Mouse (Mus musculus): ENCODE data around the gene Gm10721. TPM values are rescaled to one million over a fixed set of nuclear protein-coding genes. Genes with fewer than 3 reads are reported as not detected.
"Not testable (repeated sequence)": the region's sequence is repeated elsewhere in the genome, so short reads cannot be mapped to it uniquely, and the experiment has no call there.

Gene Gm10721
- polyA plus RNA-seq, 1 experiment from 2014 or later = not detected

DNA sequence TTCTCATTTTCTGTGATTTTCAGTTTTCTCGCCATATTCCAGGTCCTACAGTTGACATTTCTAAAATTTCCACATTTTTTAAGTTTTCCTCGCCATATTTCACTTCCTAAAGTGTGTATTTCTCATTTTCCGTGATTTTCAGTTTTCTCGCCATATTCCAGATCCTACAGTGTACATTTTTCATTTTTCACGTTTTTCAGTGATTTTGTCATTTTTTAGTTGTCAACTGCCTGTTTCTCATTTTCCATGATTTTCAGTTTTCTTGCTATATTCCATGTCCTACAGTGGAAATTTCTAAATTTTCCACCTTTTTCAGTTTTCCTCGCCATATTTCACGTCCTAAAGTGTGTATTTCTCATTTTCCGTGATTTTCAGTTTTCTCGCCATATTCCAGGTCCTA lies 5.7 kb upstream of the Gm10721 start:
- not testable (repeated sequence) for H3K4me2 ChIP-seq (ENCODE audit: low read length); H3K9me3 ChIP-seq (ENCODE audit: control insufficient read depth, low read length); H3K36me3 ChIP-seq (ENCODE audit: control insufficient read depth, insufficient read depth, low read length); H3K4me3 ChIP-seq (ENCODE audit: control insufficient read depth in 1 of 2, insufficient read depth in 1 of 2, low read depth in 1 of 2, low read length in 2 of 2); H3K27me3 ChIP-seq (ENCODE audit: control insufficient read depth, insufficient read depth, low read length); ATAC-seq (ENCODE audit: insufficient number of reproducible peaks, insufficient read depth, low FRiP score, low read depth); H3K9ac ChIP-seq (ENCODE audit: low read length); H3K4me1 ChIP-seq (ENCODE audit: control insufficient read depth in 2 of 2, insufficient read depth in 2 of 2, low read length in 2 of 2); H3K27ac ChIP-seq (replicated peaks in 1 of 2; ENCODE audit: control insufficient read depth in 1 of 2, insufficient read depth in 1 of 2, low read depth in 2 of 2, low read length in 2 of 2)
- WGBS = 73% methylated on average over 7 of the region's 9 CpGs

DNA sequence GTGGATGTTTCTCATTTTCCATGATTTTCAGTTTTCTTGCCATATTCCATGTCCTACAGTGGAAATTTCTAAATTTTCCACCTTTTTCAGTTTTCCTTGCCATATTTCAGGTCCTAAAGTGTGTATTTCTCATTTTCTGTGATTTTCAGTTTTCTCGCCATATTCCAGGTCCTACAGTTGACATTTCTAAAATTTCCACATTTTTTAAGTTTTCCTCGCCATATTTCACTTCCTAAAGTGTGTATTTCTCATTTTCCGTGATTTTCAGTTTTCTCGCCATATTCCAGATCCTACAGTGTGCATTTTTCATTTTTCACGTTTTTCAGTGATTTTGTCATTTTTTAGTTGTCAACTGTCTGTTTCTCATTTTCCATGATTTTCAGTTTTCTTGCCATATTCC lies 3.6 kb upstream of the Gm10721 start:
- no CpG with 5 or more reads among the region's 5 CpGs for WGBS
- not testable (repeated sequence) for H3K4me3 ChIP-seq (ENCODE audit: control insufficient read depth in 1 of 2, insufficient read depth in 1 of 2, low read depth in 1 of 2, low read length in 2 of 2); H3K4me2 ChIP-seq (ENCODE audit: low read length); H3K27me3 ChIP-seq (ENCODE audit: control insufficient read depth, insufficient read depth, low read length); H3K27ac ChIP-seq (replicated peaks in 1 of 2; ENCODE audit: control insufficient read depth in 1 of 2, insufficient read depth in 1 of 2, low read depth in 2 of 2, low read length in 2 of 2); H3K9ac ChIP-seq (ENCODE audit: low read length); H3K9me3 ChIP-seq (ENCODE audit: control insufficient read depth, low read length); H3K36me3 ChIP-seq (ENCODE audit: control insufficient read depth, insufficient read depth, low read length); H3K4me1 ChIP-seq (ENCODE audit: control insufficient read depth in 2 of 2, insufficient read depth in 2 of 2, low read length in 2 of 2)
- ATAC-seq (ENCODE audit: insufficient number of reproducible peaks, insufficient read depth, low FRiP score, low read depth) = peak; percentile 23; the same call in 1 of the 2 replicates

GRCm38 (mm10) chr9:3012054-3012621 lies 802 bp upstream of the Gm10721 start:
- not testable (repeated sequence) for H3K36me3 ChIP-seq (ENCODE audit: control insufficient read depth, insufficient read depth, low read length); H3K4me3 ChIP-seq (ENCODE audit: control insufficient read depth in 1 of 2, insufficient read depth in 1 of 2, low read depth in 1 of 2, low read length in 2 of 2); ATAC-seq (ENCODE audit: insufficient number of reproducible peaks, insufficient read depth, low FRiP score, low read depth); H3K9ac ChIP-seq (ENCODE audit: low read length); H3K27me3 ChIP-seq (ENCODE audit: control insufficient read depth, insufficient read depth, low read length); H3K27ac ChIP-seq (replicated peaks in 1 of 2; ENCODE audit: control insufficient read depth in 1 of 2, insufficient read depth in 1 of 2, low read depth in 2 of 2, low read length in 2 of 2); H3K4me1 ChIP-seq (ENCODE audit: control insufficient read depth in 2 of 2, insufficient read depth in 2 of 2, low read length in 2 of 2); H3K4me2 ChIP-seq (ENCODE audit: low read length); H3K9me3 ChIP-seq (ENCODE audit: control insufficient read depth, low read length)
- WGBS = 75% methylated on average over 2 of the region's 7 CpGs

GRCm38 (mm10) chr9:3015354-3015753 lies 2.4 kb downstream of the Gm10721 start, which contains the start of gene Gm10720:
Gm10720 (plus strand) TSS chr9:3015654.
- not testable (repeated sequence) for ATAC-seq (ENCODE audit: insufficient number of reproducible peaks, insufficient read depth, low FRiP score, low read depth); H3K27me3 ChIP-seq (ENCODE audit: control insufficient read depth, insufficient read depth, low read length); H3K27ac ChIP-seq (replicated peaks in 1 of 2; ENCODE audit: control insufficient read depth in 1 of 2, insufficient read depth in 1 of 2, low read depth in 2 of 2, low read length in 2 of 2); H3K36me3 ChIP-seq (ENCODE audit: control insufficient read depth, insufficient read depth, low read length); H3K9ac ChIP-seq (ENCODE audit: low read length); H3K4me1 ChIP-seq (ENCODE audit: control insufficient read depth in 2 of 2, insufficient read depth in 2 of 2, low read length in 2 of 2); H3K9me3 ChIP-seq (ENCODE audit: control insufficient read depth, low read length); H3K4me3 ChIP-seq (ENCODE audit: control insufficient read depth in 1 of 2, insufficient read depth in 1 of 2, low read depth in 1 of 2, low read length in 2 of 2); H3K4me2 ChIP-seq (ENCODE audit: low read length)
- WGBS = 55% methylated on average over 4 of the region's 9 CpGs

DNA sequence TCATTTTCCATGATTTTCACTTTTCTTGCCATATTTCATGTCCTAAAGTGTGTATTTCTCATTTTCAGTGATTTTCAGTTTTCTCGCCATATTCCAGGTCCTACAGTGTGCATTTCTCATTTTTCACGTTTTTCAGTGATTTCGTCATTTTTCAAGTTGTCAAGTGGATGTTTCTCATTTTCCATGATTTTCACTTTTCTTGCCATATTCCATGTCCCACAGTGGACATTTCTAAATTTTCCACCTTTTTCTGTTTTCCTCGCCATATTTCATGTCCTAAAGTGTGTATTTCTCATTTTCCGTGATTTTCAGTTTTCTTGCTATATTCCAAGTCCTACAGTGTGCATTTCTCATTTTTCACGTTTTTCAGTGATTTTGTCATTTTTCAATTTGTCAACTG lies 3.0 kb downstream of the Gm10721 start:
- not testable (repeated sequence) for H3K9ac ChIP-seq (ENCODE audit: low read length); H3K9me3 ChIP-seq (ENCODE audit: control insufficient read depth, low read length); H3K27me3 ChIP-seq (ENCODE audit: control insufficient read depth, insufficient read depth, low read length); H3K4me1 ChIP-seq (ENCODE audit: control insufficient read depth in 2 of 2, insufficient read depth in 2 of 2, low read length in 2 of 2); ATAC-seq (ENCODE audit: insufficient number of reproducible peaks, insufficient read depth, low FRiP score, low read depth); H3K27ac ChIP-seq (replicated peaks in 1 of 2; ENCODE audit: control insufficient read depth in 1 of 2, insufficient read depth in 1 of 2, low read depth in 2 of 2, low read length in 2 of 2); H3K36me3 ChIP-seq (ENCODE audit: control insufficient read depth, insufficient read depth, low read length); H3K4me3 ChIP-seq (ENCODE audit: control insufficient read depth in 1 of 2, insufficient read depth in 1 of 2, low read depth in 1 of 2, low read length in 2 of 2); H3K4me2 ChIP-seq (ENCODE audit: low read length)
- 71% methylated on average over 4 of the region's 6 CpGs for WGBS

- H3K4me2 ChIP-seq (ENCODE audit: low read length); H3K4me1 ChIP-seq (ENCODE audit: control insufficient read depth in 2 of 2, insufficient read depth in 2 of 2, low read length in 2 of 2); H3K4me3 ChIP-seq (ENCODE audit: control insufficient read depth in 1 of 2, insufficient read depth in 1 of 2, low read depth in 1 of 2, low read length in 2 of 2); ATAC-seq (ENCODE audit: insufficient number of reproducible peaks, insufficient read depth, low FRiP score, low read depth); H3K27ac ChIP-seq (replicated peaks in 1 of 2; ENCODE audit: control insufficient read depth in 1 of 2, insufficient read depth in 1 of 2, low read depth in 2 of 2, low read length in 2 of 2); H3K27me3 ChIP-seq (ENCODE audit: control insufficient read depth, insufficient read depth, low read length); H3K9me3 ChIP-seq (ENCODE audit: control insufficient read depth, low read length); H3K9ac ChIP-seq (ENCODE audit: low read length); H3K36me3 ChIP-seq (ENCODE audit: control insufficient read depth, insufficient read depth, low read length): not testable (repeated sequence)
- WGBS = no CpG with 5 or more reads among the region's 9 CpGs
Observed at GRCm38 (mm10) chr9:3017108-3017507, 4.2 kb downstream of the Gm10721 start, which contains the start of gene Gm10719. Gm10719 (plus strand) TSS chr9:3017408.

GRCm38 (mm10) chr9:3018944-3019343 lies 6.0 kb downstream of the Gm10721 start:
- 62% methylated on average over 9 of the region's 9 CpGs for WGBS
- not testable (repeated sequence) for ATAC-seq (ENCODE audit: insufficient number of reproducible peaks, insufficient read depth, low FRiP score, low read depth); H3K4me2 ChIP-seq (ENCODE audit: low read length); H3K4me1 ChIP-seq (ENCODE audit: control insufficient read depth in 2 of 2, insufficient read depth in 2 of 2, low read length in 2 of 2); H3K9ac ChIP-seq (ENCODE audit: low read length); H3K4me3 ChIP-seq (ENCODE audit: control insufficient read depth in 1 of 2, insufficient read depth in 1 of 2, low read depth in 1 of 2, low read length in 2 of 2); H3K36me3 ChIP-seq (ENCODE audit: control insufficient read depth, insufficient read depth, low read length); H3K27me3 ChIP-seq (ENCODE audit: control insufficient read depth, insufficient read depth, low read length); H3K9me3 ChIP-seq (ENCODE audit: control insufficient read depth, low read length); H3K27ac ChIP-seq (replicated peaks in 1 of 2; ENCODE audit: control insufficient read depth in 1 of 2, insufficient read depth in 1 of 2, low read depth in 2 of 2, low read length in 2 of 2)

Data from heart, embryonic 14.5 days (tissue).